Mouse (Mus musculus) heart, embryonic 16.5 days (tissue): ENCODE measurements around the gene Grk4. TPM values are rescaled to one million over a fixed set of nuclear protein-coding genes. Genes with fewer than 3 reads are reported as not detected.
A peak's percentile ranks its signal among the peaks of the same experiment; 100 is the strongest.

Experiments
- ATAC-seq: fragments of 200-750 bp; cut with Nextera tagmentation; replicated peaks from 2 replicates; pipeline ENCODE4 v1.8.0; 2017; ENCODE audit warnings: moderate number of reproducible peaks; ENCODE audit not compliant: insufficient read depth, low FRiP score; ENCODE audit errors: extremely low read depth
- H3K27ac ChIP-seq: fragments of 300-500 bp; sonication (generic); 2 replicates; pipeline ENCODE4 v1.5.1; 2014; ENCODE audit warnings: mild to moderate bottlenecking, low read length, control low read depth, moderate library complexity
- H3K27me3 ChIP-seq: fragments of 300-500 bp; sonication (generic); 2 replicates; pipeline ENCODE4 v1.6.1; 2014; ENCODE audit warnings: low read length, mixed read lengths; ENCODE audit not compliant: control insufficient read depth, insufficient read depth
- H3K36me3 ChIP-seq: fragments of 300-500 bp; sonication (generic); 2 replicates; pipeline ENCODE4 v1.6.1; 2014; ENCODE audit not compliant: control insufficient read depth, insufficient read depth
- H3K4me1 ChIP-seq: fragments of 300-500 bp; sonication (generic); 2 replicates; pipeline ENCODE4 v1.6.1; 2014; ENCODE audit warnings: low read length, mixed read lengths; ENCODE audit not compliant: control insufficient read depth, insufficient read depth
- H3K4me2 ChIP-seq: fragments of 300-500 bp; sonication (generic); 2 replicates; pipeline ENCODE4 v1.6.1; 2014; ENCODE audit warnings: low read depth, mild to moderate bottlenecking, control low read depth, low read length
- H3K4me3 ChIP-seq: fragments of 300-500 bp; sonication (generic); 2 replicates; pipeline ENCODE4 v1.5.1; 2014; ENCODE audit warnings: mild to moderate bottlenecking, control low read depth, low read length
- H3K9ac ChIP-seq: fragments of 300-500 bp; sonication (generic); 2 replicates; pipeline ENCODE4 v1.6.1; 2014; ENCODE audit warnings: low read length, control low read depth
- H3K9me3 ChIP-seq: fragments of 300-500 bp; sonication (generic); replicated peaks from 2 replicates; pipeline ENCODE4 v1.6.1; 2016; ENCODE audit warnings: low read length; ENCODE audit not compliant: control insufficient read depth
- WGBS: fragments of 180-500 bp; shearing (Covaris S2); extraction: QIAGEN DNeasy Blood & Tissue Kit; methylation state at CpG from one replicate; pipeline ENCODE4 v1.1.7; 2014; 5-methylcytosine and 5-hydroxymethylcytosine counted together
- microRNA counts: library from miRNA; unstranded; fragments of <30 nt; microRNA quantifications from one replicate; lab custom pipeline; 2016
- microRNA-seq: library from miRNA; unstranded; fragments of <30 nt; microRNA quantifications from one replicate; pipeline ENCODE4, GENCODE M21; 2017
- polyA plus RNA-seq: library from polyadenylated mRNA; unstranded; fragments of >200 nt; fragmentation: Nextera tagmentation; extraction: Ambion mirVana; gene quantifications from 2 replicates; pipeline ENCODE4 v1.2.1, GENCODE M21; 2015

Grk4 gene
- polyA plus RNA-seq, 1 experiment from 2014 or later, result 2.2 TPM

DNA sequence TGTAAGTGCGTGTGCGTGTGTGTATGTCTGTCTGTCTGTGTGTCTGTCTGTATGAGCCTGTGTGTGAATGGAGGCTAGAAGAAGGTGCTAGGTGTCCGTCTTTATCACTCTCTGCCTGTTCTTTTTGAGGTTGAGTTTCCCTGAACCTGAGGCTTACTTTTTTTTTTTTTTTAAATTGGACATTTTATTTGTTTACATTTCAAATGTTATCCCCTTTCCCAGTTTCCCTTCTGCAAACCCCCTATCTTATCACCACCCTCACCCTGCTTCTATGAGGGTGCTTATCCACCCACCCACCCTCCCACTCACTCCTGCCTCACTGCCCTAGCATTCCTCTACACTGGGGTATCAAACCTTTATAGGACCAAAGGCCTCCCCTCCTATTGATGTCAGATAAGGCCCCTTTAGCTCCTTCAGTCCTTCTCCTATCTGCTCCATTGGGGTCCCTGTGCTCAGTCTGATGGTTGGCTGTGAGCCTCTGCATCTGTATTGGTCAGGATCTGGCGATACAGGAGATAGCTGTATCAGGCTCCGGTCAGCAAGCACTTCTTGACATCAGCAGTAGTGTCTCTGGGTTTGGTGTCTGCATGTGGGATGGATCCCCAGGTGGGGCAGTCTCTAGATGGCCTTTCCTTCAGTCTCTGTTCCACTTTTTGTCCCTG is 140.2 kb downstream of the Grk4 start:
- WGBS, result 87% methylated on average over 5 of the region's 5 CpGs
- no peak overlapping the region for H3K9ac ChIP-seq
- no peak for ATAC-seq
- H3K36me3 ChIP-seq, result peaks cover 31% of the 10 kb centered on the region
- H3K27ac ChIP-seq, result no peak overlapping the region
- H3K9me3 ChIP-seq, result no peaks in the 10 kb centered on the region
- H3K4me1 ChIP-seq, result no peaks in the 10 kb centered on the region
- H3K4me3 ChIP-seq, result no peak overlapping the region
- no peak overlapping the region for H3K4me2 ChIP-seq
- no peaks in the 10 kb centered on the region for H3K27me3 ChIP-seq

MicroRNAs within 50 kb of the gene (microRNA counts, 519-probe panel; counts per million panel counts)
- 2,293 counts per million, percentile 45 among the panel's probes with 10 or more counts for microRNA mmu-miR-467g (lab: Ali Mortazavi, UCI)

Small RNAs within 50 kb of the gene (microRNA-seq; reads per million reads assigned to microRNA genes)
- gene Mir467g, result not detected

Other genes with a start within 250 kb of the Grk4 start
- gene Tnip2, start 146.4 kb upstream of the Grk4 start, polyA plus RNA-seq, result 18.2 and 19.5 TPM in 2 replicates
- gene Sh3bp2, start 134.5 kb upstream of the Grk4 start, polyA plus RNA-seq, result 3.9 and 4.6 TPM in 2 replicates
- gene Add1, start 86.7 kb upstream of the Grk4 start, polyA plus RNA-seq, result 158 and 160 TPM in 2 replicates
- 89.3 and 99.8 TPM in 2 replicates for gene Mfsd10, start 23.2 kb upstream of the Grk4 start, polyA plus RNA-seq
- 14.2 and 17.6 TPM in 2 replicates for gene Nop14, start 231 bp upstream of the Grk4 start, polyA plus RNA-seq
- gene Htt, start 101.4 kb downstream of the Grk4 start, polyA plus RNA-seq, result 7.4 and 7.8 TPM in 2 replicates
- 0.30 and 0.69 TPM in 2 replicates for gene Msantd1, start 247.6 kb downstream of the Grk4 start, polyA plus RNA-seq